Mouse (Mus musculus) liver, postnatal 0 days (tissue): ENCODE results near the gene Ctnnd1. TPM values are rescaled to one million over a fixed set of nuclear protein-coding genes. Genes with fewer than 3 reads are reported as not detected.
"Not testable (repeated sequence)": the region's sequence is repeated elsewhere in the genome, so short reads cannot be mapped to it uniquely, and the experiment has no call there.

ENCODE experiments used
- ATAC-seq: fragments of 200-750 bp; cut with Nextera tagmentation; 2 replicates; pipeline ENCODE4 v1.8.0; 2017; ENCODE audit warnings: mild to moderate bottlenecking, moderate library complexity
- DNase-seq: peaks from one replicate; pipeline ENCODE4 v3.0.0-alpha.2; 2016
- H3K27ac ChIP-seq: fragments of 300-500 bp; sonication (generic); 2 replicates; pipeline ENCODE4 v1.5.1; 2014; ENCODE audit warnings: antibody characterized with exemption, moderate library complexity, mild to moderate bottlenecking, low read depth
- H3K27me3 ChIP-seq: fragments of 300-500 bp; sonication (generic); 2 replicates; pipeline ENCODE4 v1.6.1; 2014; ENCODE audit warnings: low read length, control low read depth, mixed read lengths; ENCODE audit not compliant: insufficient read depth
- H3K36me3 ChIP-seq: fragments of 300-500 bp; sonication (generic); replicated peaks from 2 replicates; pipeline ENCODE4 v1.6.1; 2014; ENCODE audit warnings: mild to moderate bottlenecking, control low read depth, low read length, moderate library complexity, mixed read lengths; ENCODE audit not compliant: insufficient read depth
- H3K4me1 ChIP-seq: fragments of 300-500 bp; sonication (generic); 2 replicates; pipeline ENCODE4 v1.6.1; 2014; ENCODE audit warnings: antibody characterized with exemption, mild to moderate bottlenecking, control low read depth; ENCODE audit not compliant: insufficient read depth
- H3K4me2 ChIP-seq: fragments of 300-500 bp; sonication (generic); 2 replicates; pipeline ENCODE4 v1.6.1; 2014; ENCODE audit warnings: low read depth, mild to moderate bottlenecking, low read length, moderate library complexity, mixed read lengths
- H3K4me3 ChIP-seq: fragments of 300-500 bp; sonication (generic); 2 replicates; pipeline ENCODE4 v1.5.1; 2014; ENCODE audit warnings: low read depth, low read length
- H3K9ac ChIP-seq: fragments of 300-500 bp; sonication (generic); replicated peaks from 2 replicates; pipeline ENCODE4 v1.6.1; 2014; ENCODE audit warnings: mild to moderate bottlenecking, moderate library complexity
- H3K9me3 ChIP-seq: fragments of 300-500 bp; sonication (generic); 2 replicates; pipeline ENCODE4 v1.6.1; 2016; ENCODE audit warnings: mild to moderate bottlenecking, control low read depth, low read length, mixed read lengths
- CTCF ChIP-seq: sonication (generic); IDR thresholded peaks from 2 replicates; pipeline ENCODE4 v1.5.1; 2016; ENCODE audit warnings: antibody characterized with exemption, low read depth
- EP300 ChIP-seq: IDR thresholded peaks from 2 replicates; pipeline ENCODE4 v1.6.1; 2016; ENCODE audit warnings: antibody characterized with exemption, low read depth, mild to moderate bottlenecking
- WGBS: fragments of 180-500 bp; shearing (Covaris S2); extraction: QIAGEN DNeasy Blood & Tissue Kit; methylation state at CpG from one replicate; pipeline ENCODE4 v1.1.7; 2014; ENCODE audit not compliant: insufficient replicate concordance; 5-methylcytosine and 5-hydroxymethylcytosine counted together
- polyA plus RNA-seq: library from polyadenylated mRNA; unstranded; fragments of >200 nt; fragmentation: Nextera tagmentation; extraction: Ambion mirVana; gene quantifications from 2 replicates; pipeline ENCODE4 v1.2.1, GENCODE M21; 2015

Ctnnd1 gene
- polyA plus RNA-seq, 1 experiment from 2014 or later = 9.0 TPM

DNA sequence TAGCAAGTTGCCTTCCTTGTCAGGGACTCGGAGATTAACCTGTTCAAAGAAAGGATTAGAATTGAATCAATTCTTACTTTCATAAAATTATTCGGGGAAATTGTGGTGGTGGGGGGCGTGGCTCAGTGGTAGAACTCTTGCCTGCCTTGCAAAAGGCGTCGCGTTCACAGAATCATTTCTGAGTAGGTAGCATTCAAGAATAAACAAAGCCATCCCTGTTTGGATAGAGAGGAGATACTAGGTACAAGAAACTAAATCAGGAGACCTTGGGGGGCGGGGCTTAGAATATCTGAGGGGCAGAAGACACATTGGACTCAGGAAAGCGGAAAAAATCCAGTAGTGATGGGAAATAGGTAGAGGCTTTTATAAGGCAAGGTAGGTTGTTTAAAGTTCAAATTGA is 28.5 kb upstream of the Ctnnd1 start, which contains the start of gene Tmx2:
TSS of gene Tmx2 (minus strand) at position 125 of the 400 bp plus-strand sequence.
- ATAC-seq = no peak
- Histone ChIP-seq H3K27ac (peak within 1 kb of the TSS; percentile 83), H3K4me1 (peaks cover 22% of the 10 kb centered on the region), H3K9me3 (no peaks in the 10 kb centered on the region), H3K36me3 (peaks cover 22% of the 10 kb centered on the region), H3K4me3 (peak within 1 kb of the TSS; percentile 88), H3K27me3 (no peaks in the 10 kb centered on the region), H3K9ac (peak within 1 kb of the TSS; percentile 87), H3K4me2 (peak within 1 kb of the TSS; percentile 75)
- WGBS = 13% methylated on average over 8 of the region's 8 CpGs
- peak; percentile 16 for DNase-seq
- no peak for TF ChIP-seq CTCF
- no peak for TF ChIP-seq EP300

DNA sequence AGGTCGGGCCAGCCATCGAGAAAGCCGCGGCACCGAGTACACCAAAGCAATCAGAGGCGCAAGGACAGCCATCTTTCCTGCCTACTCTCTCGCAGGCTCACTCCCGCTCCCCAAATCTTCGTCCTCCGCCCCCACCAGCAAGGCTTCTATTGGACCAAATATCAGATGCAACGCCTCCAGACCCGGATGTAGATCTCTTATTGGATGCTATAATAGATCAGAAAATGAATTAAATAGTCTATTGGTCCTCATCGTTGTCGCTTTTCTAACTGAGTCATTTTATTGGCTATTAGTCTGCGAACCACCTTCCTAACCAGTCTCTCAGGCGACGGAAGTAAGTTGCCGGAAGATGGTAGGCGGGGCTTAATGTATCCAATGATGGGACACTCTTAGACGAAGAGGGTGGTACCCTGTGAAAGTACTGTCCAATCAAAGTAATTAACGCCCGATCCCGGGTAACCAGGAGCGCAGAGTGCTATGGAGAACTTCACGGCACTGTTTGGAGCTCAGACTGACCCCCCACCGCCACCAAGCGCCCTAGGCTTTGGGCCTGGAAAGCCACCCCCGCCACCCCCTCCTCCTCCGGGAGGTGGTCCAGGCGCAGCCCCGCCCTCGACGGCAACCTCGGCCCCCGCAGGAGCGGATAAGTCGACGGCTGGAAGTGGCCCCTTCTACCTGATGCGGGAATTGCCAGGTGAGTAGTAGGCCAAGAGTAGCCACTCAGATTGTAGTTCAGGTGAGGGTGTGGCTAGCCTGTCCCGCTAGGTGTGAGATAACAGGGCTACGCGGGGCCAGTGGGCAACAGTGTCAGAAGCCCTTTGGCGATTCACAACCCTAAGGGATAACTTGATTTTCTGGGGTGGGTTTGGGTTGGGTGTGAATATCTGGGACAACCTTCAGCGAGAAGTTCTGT is 27.7 kb upstream of the Ctnnd1 start, which contains the start of the genes Gm28635 and Med19:
TSS of gene Gm28635 (minus strand) at position 74 of the 913 bp plus-strand sequence.
TSS of gene Med19 (plus strand) at position 435 of the 913 bp plus-strand sequence.
- Histone ChIP-seq H3K9me3 (no peaks in the 10 kb centered on the region), H3K4me1 (peaks cover 19% of the 10 kb centered on the region), H3K4me2 (peak within 1 kb of the TSS; percentile 75), H3K36me3 (peaks cover 25% of the 10 kb centered on the region), H3K27me3 (no peaks in the 10 kb centered on the region), H3K27ac (peak within 1 kb of the TSS; percentile 83), H3K9ac (peak within 1 kb of the TSS; percentile 87), H3K4me3 (peak within 1 kb of the TSS; percentile 88)
- under 1% methylated on average over 42 of the region's 44 CpGs for WGBS
- ATAC-seq = peak; percentile 99
- TF ChIP-seq EP300 (peak; percentile 85), CTCF (no peak)
- peak; percentile 92 for DNase-seq

- Histone ChIP-seq H3K36me3 (peaks cover 33% of the 10 kb centered on the region), H3K4me1 (peaks cover 19% of the 10 kb centered on the region), H3K4me2 (peak overlapping the region; percentile 75), H3K27ac (0 out of 2 replicates have a peak overlapping the region, but pooled peaks have one; percentile 7), H3K9me3 (no peaks in the 10 kb centered on the region), H3K4me3 (peak overlapping the region; percentile 63), H3K27me3 (no peaks in the 10 kb centered on the region), H3K9ac (peak overlapping the region; percentile 41)
- WGBS = 7% methylated on average over 22 of the region's 22 CpGs
- TF ChIP-seq EP300 = no peak
- peak; percentile 65 for TF ChIP-seq CTCF
- DNase-seq (no peak), ATAC-seq (peak; percentile 13; the same call in 1 of the 2 replicates)
Measured at GRCm38 (mm10) chr2:84677270-84677967, 26.9 kb upstream of the Ctnnd1 start.

GRCm38 (mm10) chr2:84671535-84671934 is 21.0 kb upstream of the Ctnnd1 start:
- not testable (repeated sequence) for H3K27me3 ChIP-seq, H3K9ac ChIP-seq, DNase-seq, H3K4me2 ChIP-seq, H3K9me3 ChIP-seq, ATAC-seq, H3K4me3 ChIP-seq, H3K27ac ChIP-seq
- H3K36me3 ChIP-seq = peaks cover 30% of the 10 kb centered on the region
- peak; percentile 15; the same call in 1 of the 2 replicates for TF ChIP-seq CTCF
- WGBS = 81% methylated on average over 4 of the region's 5 CpGs
- peaks cover 16% of the 10 kb centered on the region for H3K4me1 ChIP-seq

- Histone ChIP-seq H3K9me3 (no peaks in the 10 kb centered on the region), H3K27ac (peak within 1 kb of the TSS; percentile 74), H3K27me3 (no peaks in the 10 kb centered on the region), H3K4me3 (peak within 1 kb of the TSS; percentile 77), H3K4me1 (peaks cover 12% of the 10 kb centered on the region), H3K4me2 (peak within 1 kb of the TSS; percentile 88), H3K9ac (peak within 1 kb of the TSS; percentile 76), H3K36me3 (peaks cover 24% of the 10 kb centered on the region)
- WGBS = under 1% methylated on average over 20 of the region's 20 CpGs
- DNase-seq (peak; percentile 87), ATAC-seq (peak; percentile 94)
- TF ChIP-seq EP300 (peak; percentile 60; the same call in 1 of the 2 replicates), CTCF (no peak)
Measured at GRCm38 (mm10) chr2:84670569-84670933, 20.0 kb upstream of the Ctnnd1 start, which contains the start of gene Selenoh. TSS of gene Selenoh (minus strand) at chr2:84670770.
